In the genomic region with DNA sequence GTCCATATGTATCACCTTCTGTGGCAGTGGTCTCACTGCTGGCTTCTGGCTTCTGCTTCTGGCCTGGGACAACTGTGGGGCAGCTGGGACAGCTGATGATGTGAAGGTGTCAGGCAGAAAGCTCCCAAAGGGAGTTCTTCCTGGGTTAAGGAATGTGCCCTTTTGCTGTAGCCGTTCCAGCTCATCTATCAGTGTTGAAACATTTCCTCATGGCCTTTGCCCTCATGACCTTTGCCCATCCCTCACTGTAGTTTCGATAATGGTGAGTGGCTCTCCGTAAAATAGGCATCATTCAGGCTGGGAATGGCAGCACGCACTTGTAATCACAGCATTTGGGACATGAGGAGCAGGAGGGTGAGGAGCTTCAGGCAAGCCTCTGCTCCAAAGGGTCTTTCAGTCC, we compare ENCODE assay signal across 12 mouse cellular contexts.
DNase-seq lines count a peak whose midpoint lies in the region; ATAC-seq lines count a peak whose summit lies in the region.
"Had no signal": no experiment of that assay in that cellular context is flagged by ENCODE, and none has a peak within 500 bp of the region (broad histone marks: within the 10 kb centered on the region; RNA-seq: fewer than 3 reads in every experiment).

No protein-coding gene starts in this region.

- no peak for DNase-seq in intestine, embryonic 14.5 days (ENCODE audit: low spot score)
- peak; percentile 74 for DNase-seq in kidney, adult 18-20 months
- DNase-seq in kidney, postnatal 4 days, result peak; percentile 48 to 74
- peak; percentile 26 for DNase-seq in neural tube, embryonic 11.5 days (ENCODE audit: low spot score)
- DNase-seq in spleen, adult 18-20 months, result no peak
- DNase-seq in adrenal gland, adult 18-20 months (ENCODE audit: low spot score in 2 of 2), result no peak
- DNase-seq in gastrocnemius, adult 8-10 months (ENCODE audit: low spot score in 2 of 2), result no peak
- DNase-seq: adrenal gland, adult 8-10 months; cerebellum, postnatal 36 days had no signal

- H3K4me1 ChIP-seq in intestine, embryonic 14.5 days (replicated peaks; ENCODE audit: control insufficient read depth, insufficient read depth, low read length), result peaks cover 13% of the 10 kb centered on the region
- peaks cover 7% of the 10 kb centered on the region; the same call in 1 of the 2 replicates for H3K4me1 ChIP-seq in neural tube, embryonic 11.5 days (ENCODE audit: control insufficient read depth, insufficient read depth, low read length)

- no peaks in the 10 kb centered on the region for H3K27me3 ChIP-seq in intestine, embryonic 14.5 days (replicated peaks; ENCODE audit: control insufficient read depth, insufficient read depth, low read length)
- no peaks in the 10 kb centered on the region for H3K27me3 ChIP-seq in neural tube, embryonic 11.5 days (ENCODE audit: control insufficient read depth, insufficient read depth, low read length)
- H3K27me3 ChIP-seq: midbrain, embryonic 12.5 days; neural tube, embryonic 12.5 days had no signal

- H3K36me3 ChIP-seq in intestine, embryonic 14.5 days (ENCODE audit: control insufficient read depth, insufficient read depth, low read length), result no peaks in the 10 kb centered on the region
- no peaks in the 10 kb centered on the region for H3K36me3 ChIP-seq in neural tube, embryonic 11.5 days (ENCODE audit: control insufficient read depth, insufficient read depth, low read length)
- H3K36me3 ChIP-seq: hindbrain, embryonic 12.5 days; midbrain, embryonic 12.5 days; neural tube, embryonic 12.5 days had no signal

- H3K9ac ChIP-seq in intestine, embryonic 14.5 days (ENCODE audit: low read length), result no peak overlapping the region
- H3K9ac ChIP-seq in neural tube, embryonic 11.5 days (ENCODE audit: low read length), result no peak overlapping the region
- H3K9ac ChIP-seq: hindbrain, embryonic 12.5 days; midbrain, embryonic 12.5 days; neural tube, embryonic 12.5 days had no signal

- no peak overlapping the region for H3K4me3 ChIP-seq in intestine, embryonic 14.5 days (ENCODE audit: low read depth, low read length)
- H3K4me3 ChIP-seq in neural tube, embryonic 11.5 days (ENCODE audit: low read depth, low read length), result no peak overlapping the region
- H3K4me3 ChIP-seq: hindbrain, embryonic 12.5 days; midbrain, embryonic 12.5 days; neural tube, embryonic 12.5 days had no signal

- WGBS in intestine, embryonic 14.5 days, result 22% methylated on average over 4 of the region's 4 CpGs
- WGBS in neural tube, embryonic 11.5 days, result 20% methylated on average over 4 of the region's 4 CpGs

- ATAC-seq in intestine, embryonic 14.5 days (replicated peaks; ENCODE audit: low FRiP score, low TSS enrichment, low read depth), result no peak
- no peak for ATAC-seq in neural tube, embryonic 11.5 days (ENCODE audit: insufficient read depth, low FRiP score, low TSS enrichment)

- no peaks in the 10 kb centered on the region for H3K9me3 ChIP-seq in intestine, embryonic 14.5 days (ENCODE audit: control insufficient read depth, low read length)
- H3K9me3 ChIP-seq in neural tube, embryonic 11.5 days (ENCODE audit: control insufficient read depth, low read length), result no peaks in the 10 kb centered on the region
- H3K9me3 ChIP-seq: hindbrain, embryonic 12.5 days; midbrain, embryonic 12.5 days; neural tube, embryonic 12.5 days had no signal

- no peak overlapping the region for H3K27ac ChIP-seq in intestine, embryonic 14.5 days (ENCODE audit: low read depth)
- H3K27ac ChIP-seq in neural tube, embryonic 11.5 days (ENCODE audit: low read depth, low read length), result no peak overlapping the region
- H3K27ac ChIP-seq: hindbrain, embryonic 12.5 days; midbrain, embryonic 12.5 days; neural tube, embryonic 12.5 days had no signal

- H3K4me2 ChIP-seq in intestine, embryonic 14.5 days (ENCODE audit: low read length), result peak overlapping the region; percentile 40
- no peak overlapping the region for H3K4me2 ChIP-seq in neural tube, embryonic 11.5 days (ENCODE audit: low read depth)
- H3K4me2 ChIP-seq: hindbrain, embryonic 12.5 days; midbrain, embryonic 12.5 days; neural tube, embryonic 12.5 days had no signal

Comparison
In these comparisons a context has a peak if more than half of its experiments do, and no peak if none do; other contexts are left out.
1. DNase-seq: peak in kidney, adult 18-20 months (single experiment), kidney, postnatal 4 days (2 of 2) and neural tube, embryonic 11.5 days (single experiment); none in intestine, embryonic 14.5 days (single experiment), spleen, adult 18-20 months (0 of 2), adrenal gland, adult 18-20 months (0 of 2) and gastrocnemius, adult 8-10 months (0 of 2).